Mouse (Mus musculus): Measurements from ENCODE around the gene Mitf.

DNA sequence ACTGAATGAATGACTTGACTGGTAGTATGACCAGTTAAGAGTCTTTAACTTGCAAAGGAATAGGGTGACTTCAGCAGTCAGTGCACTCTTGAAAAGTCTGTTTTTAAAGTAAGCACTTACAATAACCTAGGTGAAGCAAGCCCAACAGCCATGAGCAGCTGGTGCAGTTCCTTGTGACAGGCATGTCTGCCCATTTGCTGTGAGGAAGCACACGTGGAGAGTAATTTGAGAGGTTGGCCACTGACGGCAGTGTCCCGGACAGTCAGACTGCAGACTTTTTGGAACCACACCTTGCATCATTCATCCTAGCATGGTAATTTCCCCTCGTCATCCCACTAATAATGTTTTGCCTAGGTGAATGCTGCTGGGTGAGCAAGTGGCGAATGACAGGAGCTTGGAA lies 12.1 kb downstream of the Mitf start:
- no peak for TF ChIP-seq CTCF (IDR thresholded peaks at IDR 0.05)
- TF ChIP-seq EP300 (IDR thresholded peaks at IDR 0.05): no peak

Data from lung, postnatal 0 days (tissue).